Mouse (Mus musculus): ENCODE results near the gene Nkd1. TPM values are rescaled to one million over a fixed set of nuclear protein-coding genes. Genes with fewer than 3 reads are reported as not detected.

Gene Nkd1
- polyA plus RNA-seq, 1 experiment from 2014 or later, result 15.1 TPM

GRCm38 (mm10) chr8:88577666-88578065 lies 56.5 kb downstream of the Nkd1 start:
- no peak overlapping the region for H3K27ac ChIP-seq (replicated peaks in 1 of 2; ENCODE audit: control insufficient read depth in 1 of 2, insufficient read depth in 1 of 2, low read depth in 2 of 2, low read length in 2 of 2)
- H3K27me3 ChIP-seq (ENCODE audit: control insufficient read depth, insufficient read depth, low read length), result no peaks in the 10 kb centered on the region
- peaks cover 40 to 46% of the 10 kb centered on the region in 2 experiments for H3K4me1 ChIP-seq (ENCODE audit: control insufficient read depth in 2 of 2, insufficient read depth in 2 of 2, low read length in 2 of 2)
- H3K36me3 ChIP-seq (ENCODE audit: control insufficient read depth, insufficient read depth, low read length), result no peaks in the 10 kb centered on the region
- H3K4me3 ChIP-seq (ENCODE audit: control insufficient read depth in 1 of 2, insufficient read depth in 1 of 2, low read depth in 1 of 2, low read length in 2 of 2), result no peak overlapping the region
- ATAC-seq (ENCODE audit: insufficient number of reproducible peaks, insufficient read depth, low FRiP score, low read depth), result no peak
- no peak overlapping the region for H3K9ac ChIP-seq (ENCODE audit: low read length)
- WGBS, result 72% methylated on average over 5 of the region's 5 CpGs
- H3K4me2 ChIP-seq (ENCODE audit: low read length), result no peak overlapping the region
- no peaks in the 10 kb centered on the region for H3K9me3 ChIP-seq (ENCODE audit: control insufficient read depth, low read length)

- Histone ChIP-seq H3K9me3 (ENCODE audit: control insufficient read depth, low read length) (no peaks in the 10 kb centered on the region), H3K4me3 (ENCODE audit: control insufficient read depth in 1 of 2, insufficient read depth in 1 of 2, low read depth in 1 of 2, low read length in 2 of 2) (no peak overlapping the region), H3K27me3 (ENCODE audit: control insufficient read depth, insufficient read depth, low read length) (no peaks in the 10 kb centered on the region), H3K4me1 (ENCODE audit: control insufficient read depth in 2 of 2, insufficient read depth in 2 of 2, low read length in 2 of 2) (peaks cover 37 to 44% of the 10 kb centered on the region in 2 experiments), H3K27ac (replicated peaks in 1 of 2; ENCODE audit: control insufficient read depth in 1 of 2, insufficient read depth in 1 of 2, low read depth in 2 of 2, low read length in 2 of 2) (no peak overlapping the region), H3K36me3 (ENCODE audit: control insufficient read depth, insufficient read depth, low read length) (no peaks in the 10 kb centered on the region), H3K4me2 (ENCODE audit: low read length) (no peak overlapping the region), H3K9ac (ENCODE audit: low read length) (no peak overlapping the region)
- 83% methylated on average over 14 of the region's 14 CpGs for WGBS
- ATAC-seq (ENCODE audit: insufficient number of reproducible peaks, insufficient read depth, low FRiP score, low read depth), result no peak
These were observed 57.4 kb downstream of the Nkd1 start for GRCm38 (mm10) chr8:88578413-88579175.

GRCm38 (mm10) chr8:88579246-88579645 lies 58.1 kb downstream of the Nkd1 start:
- Histone ChIP-seq H3K4me2 (ENCODE audit: low read length) (no peak overlapping the region), H3K4me3 (ENCODE audit: control insufficient read depth in 1 of 2, insufficient read depth in 1 of 2, low read depth in 1 of 2, low read length in 2 of 2) (no peak overlapping the region), H3K27me3 (ENCODE audit: control insufficient read depth, insufficient read depth, low read length) (no peaks in the 10 kb centered on the region), H3K9ac (ENCODE audit: low read length) (no peak overlapping the region), H3K36me3 (ENCODE audit: control insufficient read depth, insufficient read depth, low read length) (no peaks in the 10 kb centered on the region), H3K4me1 (ENCODE audit: control insufficient read depth in 2 of 2, insufficient read depth in 2 of 2, low read length in 2 of 2) (peaks cover 37 to 50% of the 10 kb centered on the region in 2 experiments), H3K9me3 (ENCODE audit: control insufficient read depth, low read length) (no peaks in the 10 kb centered on the region), H3K27ac (replicated peaks in 1 of 2; ENCODE audit: control insufficient read depth in 1 of 2, insufficient read depth in 1 of 2, low read depth in 2 of 2, low read length in 2 of 2) (no peak overlapping the region; a peak in 1 of 4 replicates)
- no peak for ATAC-seq (ENCODE audit: insufficient number of reproducible peaks, insufficient read depth, low FRiP score, low read depth)
- WGBS, result 52% methylated on average over 7 of the region's 7 CpGs

DNA sequence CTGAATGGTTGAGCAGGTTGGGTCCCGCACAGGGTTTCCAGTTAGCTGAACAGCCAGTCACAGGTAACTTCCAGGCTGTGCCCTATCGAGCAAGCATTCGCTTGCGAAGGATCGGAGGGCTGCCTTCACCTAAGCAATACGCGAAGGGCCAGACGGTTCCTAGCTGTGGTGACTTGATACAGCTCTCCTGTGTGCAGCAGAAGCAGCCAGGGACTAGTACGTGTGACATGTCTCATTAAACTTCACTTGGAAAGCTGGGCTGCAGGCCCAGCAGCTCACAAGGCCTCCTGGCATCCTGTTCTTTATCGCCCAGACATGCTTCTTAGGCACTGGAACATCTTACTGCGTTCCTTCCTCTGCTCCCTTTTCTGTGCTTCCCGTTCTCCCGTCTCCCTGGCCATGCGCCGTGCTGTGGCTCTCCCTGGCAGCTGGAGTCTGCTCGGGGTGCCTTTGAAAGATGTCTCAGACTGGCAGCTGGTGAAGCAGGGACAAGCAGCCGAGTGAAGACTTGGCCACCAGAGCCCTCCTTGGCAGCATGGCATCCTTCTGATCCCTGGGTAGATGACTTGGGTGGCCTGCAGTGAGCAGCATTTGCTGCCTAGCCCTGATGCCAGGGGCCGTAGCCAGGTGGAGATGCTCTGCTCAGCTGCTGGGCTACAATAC lies 58.6 kb downstream of the Nkd1 start:
- no peak overlapping the region; a peak in 1 of 4 replicates for H3K27ac ChIP-seq (replicated peaks in 1 of 2; ENCODE audit: control insufficient read depth in 1 of 2, insufficient read depth in 1 of 2, low read depth in 2 of 2, low read length in 2 of 2)
- peaks cover 37 to 50% of the 10 kb centered on the region in 2 experiments for H3K4me1 ChIP-seq (ENCODE audit: control insufficient read depth in 2 of 2, insufficient read depth in 2 of 2, low read length in 2 of 2)
- no peaks in the 10 kb centered on the region for H3K36me3 ChIP-seq (ENCODE audit: control insufficient read depth, insufficient read depth, low read length)
- 67% methylated on average over 18 of the region's 18 CpGs for WGBS
- H3K4me2 ChIP-seq (ENCODE audit: low read length), result no peak overlapping the region
- no peaks in the 10 kb centered on the region for H3K9me3 ChIP-seq (ENCODE audit: control insufficient read depth, low read length)
- no peak overlapping the region for H3K4me3 ChIP-seq (ENCODE audit: control insufficient read depth in 1 of 2, insufficient read depth in 1 of 2, low read depth in 1 of 2, low read length in 2 of 2)
- H3K27me3 ChIP-seq (ENCODE audit: control insufficient read depth, insufficient read depth, low read length), result no peaks in the 10 kb centered on the region
- no peak; the same call in 1 of the 2 replicates for ATAC-seq (ENCODE audit: insufficient number of reproducible peaks, insufficient read depth, low FRiP score, low read depth)
- no peak overlapping the region for H3K9ac ChIP-seq (ENCODE audit: low read length)

GRCm38 (mm10) chr8:88580785-88581184 lies 59.6 kb downstream of the Nkd1 start:
- Histone ChIP-seq H3K4me1 (ENCODE audit: control insufficient read depth in 2 of 2, insufficient read depth in 2 of 2, low read length in 2 of 2) (peaks cover 33 to 44% of the 10 kb centered on the region in 2 experiments), H3K4me2 (ENCODE audit: low read length) (no peak overlapping the region), H3K36me3 (ENCODE audit: control insufficient read depth, insufficient read depth, low read length) (no peaks in the 10 kb centered on the region), H3K27me3 (ENCODE audit: control insufficient read depth, insufficient read depth, low read length) (no peaks in the 10 kb centered on the region), H3K27ac (replicated peaks in 1 of 2; ENCODE audit: control insufficient read depth in 1 of 2, insufficient read depth in 1 of 2, low read depth in 2 of 2, low read length in 2 of 2) (no peak overlapping the region), H3K9me3 (ENCODE audit: control insufficient read depth, low read length) (no peaks in the 10 kb centered on the region), H3K9ac (ENCODE audit: low read length) (no peak overlapping the region), H3K4me3 (ENCODE audit: control insufficient read depth in 1 of 2, insufficient read depth in 1 of 2, low read depth in 1 of 2, low read length in 2 of 2) (no peak overlapping the region)
- WGBS, result 43% methylated on average over 7 of the region's 7 CpGs
- ATAC-seq (ENCODE audit: insufficient number of reproducible peaks, insufficient read depth, low FRiP score, low read depth), result no peak

GRCm38 (mm10) chr8:88583863-88584262 lies 62.7 kb downstream of the Nkd1 start:
- Histone ChIP-seq H3K9me3 (ENCODE audit: control insufficient read depth, low read length) (no peaks in the 10 kb centered on the region), H3K36me3 (ENCODE audit: control insufficient read depth, insufficient read depth, low read length) (peaks cover 4% of the 10 kb centered on the region; the same call in 1 of the 2 replicates), H3K4me2 (ENCODE audit: low read length) (no peak overlapping the region), H3K9ac (ENCODE audit: low read length) (no peak overlapping the region), H3K4me1 (ENCODE audit: control insufficient read depth in 2 of 2, insufficient read depth in 2 of 2, low read length in 2 of 2) (peaks cover 19 to 24% of the 10 kb centered on the region in 2 experiments), H3K27me3 (ENCODE audit: control insufficient read depth, insufficient read depth, low read length) (no peaks in the 10 kb centered on the region), H3K4me3 (ENCODE audit: control insufficient read depth in 1 of 2, insufficient read depth in 1 of 2, low read depth in 1 of 2, low read length in 2 of 2) (no peak overlapping the region), H3K27ac (replicated peaks in 1 of 2; ENCODE audit: control insufficient read depth in 1 of 2, insufficient read depth in 1 of 2, low read depth in 2 of 2, low read length in 2 of 2) (no peak overlapping the region)
- 68% methylated on average over 3 of the region's 3 CpGs for WGBS
- no peak for ATAC-seq (ENCODE audit: insufficient number of reproducible peaks, insufficient read depth, low FRiP score, low read depth)

GRCm38 (mm10) chr8:88588205-88588889 lies 67.2 kb downstream of the Nkd1 start:
- 88% methylated on average over 8 of the region's 8 CpGs for whole genome bisulfite sequencing
- Histone ChIP-seq H3K4me2 (ENCODE audit: low read length) (no peak overlapping the region), H3K27me3 (ENCODE audit: control insufficient read depth, insufficient read depth, low read length) (no peaks in the 10 kb centered on the region), H3K4me3 (ENCODE audit: control insufficient read depth in 1 of 2, insufficient read depth in 1 of 2, low read depth in 1 of 2, low read length in 2 of 2) (no peak overlapping the region), H3K4me1 (ENCODE audit: control insufficient read depth in 2 of 2, insufficient read depth in 2 of 2, low read length in 2 of 2) (peaks cover 0 to 5% of the 10 kb centered on the region in 2 experiments; a peak in 2 of 4 replicates), H3K27ac (replicated peaks in 1 of 2; ENCODE audit: control insufficient read depth in 1 of 2, insufficient read depth in 1 of 2, low read depth in 2 of 2, low read length in 2 of 2) (no peak overlapping the region), H3K9me3 (ENCODE audit: control insufficient read depth, low read length) (no peaks in the 10 kb centered on the region), H3K9ac (ENCODE audit: low read length) (no peak overlapping the region), H3K36me3 (ENCODE audit: control insufficient read depth, insufficient read depth, low read length) (peaks cover 11% of the 10 kb centered on the region; the same call in 1 of the 2 replicates)
- ATAC-seq (ENCODE audit: insufficient number of reproducible peaks, insufficient read depth, low FRiP score, low read depth), result no peak

Data from heart, embryonic 14.5 days (tissue).